Mouse (Mus musculus): Measurements from ENCODE around the gene Supt3.

The Supt3 gene

DNA sequence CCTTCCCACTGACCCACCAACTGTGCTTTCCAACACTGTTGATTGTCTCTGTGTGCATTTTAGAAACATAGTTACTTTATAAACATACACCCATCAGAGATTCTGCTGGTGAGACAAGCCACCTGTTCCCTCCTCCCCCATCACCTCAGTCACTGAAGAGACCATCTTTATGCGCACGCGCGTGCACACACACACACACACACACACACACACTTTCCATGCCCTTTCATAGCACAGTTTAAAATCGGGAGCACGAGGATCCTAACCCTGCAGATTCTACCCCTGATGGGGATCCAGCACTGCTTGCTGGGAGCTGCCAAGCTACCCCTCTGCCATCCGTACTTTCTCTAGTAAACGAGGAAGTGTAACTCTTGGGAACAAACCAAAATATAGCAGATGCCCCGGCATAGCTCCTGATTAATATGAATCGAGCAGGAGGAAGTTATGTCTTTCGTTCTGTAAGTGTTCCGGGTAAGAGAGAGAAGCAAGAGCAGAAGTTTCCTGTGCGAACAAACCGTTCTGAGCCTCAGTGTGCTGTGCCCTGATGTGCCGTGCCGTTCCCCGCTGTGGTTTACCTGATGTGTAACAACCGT lies 342.8 kb downstream of the Supt3 start:
- in situ Hi-C loops (cut with MboI, MseI): no loop called here

DNA sequence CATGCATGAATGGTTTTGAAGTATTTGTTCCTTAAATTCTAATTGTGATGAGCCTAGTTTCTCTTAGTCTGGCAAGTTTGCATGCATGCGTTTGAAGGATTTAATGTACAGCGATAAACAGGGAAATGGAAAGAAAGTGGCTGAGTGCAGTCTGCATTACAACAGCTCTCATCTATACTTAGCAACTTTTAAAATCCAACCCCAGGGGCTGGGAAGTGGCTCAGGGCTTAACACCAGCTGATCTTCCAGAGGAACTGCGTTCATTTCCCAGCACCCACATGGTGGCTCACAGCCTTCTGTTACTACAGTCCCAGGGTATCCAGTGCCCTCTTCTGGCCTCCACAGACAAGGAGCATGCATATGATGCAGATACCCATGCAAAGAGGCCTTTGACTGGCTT lies 346.9 kb downstream of the Supt3 start:
- in situ Hi-C loops (cut with MboI, MseI): no loop called here

DNA sequence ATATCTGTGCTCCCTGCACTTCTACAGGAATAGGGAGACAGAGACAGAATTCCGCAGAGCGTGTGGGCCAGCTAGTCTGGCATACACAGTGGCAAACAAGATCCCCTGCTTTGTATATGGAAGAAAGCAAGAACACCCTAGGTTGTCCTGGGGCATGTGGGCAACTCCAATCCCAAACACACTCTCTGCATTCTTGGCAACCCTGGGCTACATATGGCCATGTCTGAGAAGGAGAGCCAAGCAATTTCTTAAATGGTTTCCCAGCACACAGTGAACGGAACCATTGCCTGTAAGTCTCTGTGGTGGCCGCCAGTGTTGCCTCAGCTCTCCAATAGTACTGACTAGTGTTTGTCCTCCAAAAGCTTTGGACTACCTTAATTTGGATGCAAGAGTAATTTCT lies 351.7 kb downstream of the Supt3 start:
- in situ Hi-C loops (cut with MboI, MseI): no loop called here

DNA sequence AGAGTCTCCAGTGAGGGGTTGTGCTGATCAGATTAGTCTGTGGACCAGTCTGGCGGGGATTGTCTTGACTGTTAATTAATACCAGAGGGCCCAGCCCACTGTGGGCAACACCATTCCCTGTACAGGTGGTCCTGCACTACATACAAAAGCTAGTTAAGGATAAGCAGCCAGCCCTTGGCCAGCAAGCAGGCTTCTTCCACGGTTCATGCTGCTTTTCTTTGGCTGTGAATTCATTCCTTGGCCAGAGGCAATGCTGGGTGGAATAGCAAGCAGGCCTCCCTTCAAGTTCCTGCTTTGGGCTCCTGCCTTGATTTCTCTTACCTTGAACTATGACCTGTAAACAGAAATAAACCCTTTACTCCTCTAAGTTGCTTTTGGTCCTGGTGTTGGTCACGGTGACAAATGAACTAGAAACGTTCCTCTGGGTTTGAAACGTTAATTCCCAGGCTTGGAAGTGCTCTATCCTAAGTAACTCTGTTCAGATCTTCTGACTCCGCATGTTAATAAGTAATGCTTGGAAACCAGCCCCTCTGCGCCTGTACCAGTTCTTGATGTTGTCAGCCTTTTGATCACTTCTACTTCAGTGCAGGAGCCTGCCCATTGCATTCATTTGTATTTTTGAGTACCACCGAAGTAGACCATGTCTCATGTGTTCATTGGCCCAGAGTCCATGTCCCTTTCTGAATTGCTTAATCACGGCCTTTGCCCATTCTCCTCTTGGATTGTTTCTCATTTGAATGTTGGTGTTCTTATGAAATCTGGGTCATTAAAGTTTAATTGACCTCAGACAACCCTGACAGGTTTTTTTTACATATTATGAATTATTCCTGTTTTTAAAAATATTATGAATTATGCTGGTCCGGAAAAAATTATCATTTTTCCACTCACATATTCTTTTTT lies 356.8 kb downstream of the Supt3 start:
- in situ Hi-C loops (cut with MboI, MseI): no loop called here

DNA sequence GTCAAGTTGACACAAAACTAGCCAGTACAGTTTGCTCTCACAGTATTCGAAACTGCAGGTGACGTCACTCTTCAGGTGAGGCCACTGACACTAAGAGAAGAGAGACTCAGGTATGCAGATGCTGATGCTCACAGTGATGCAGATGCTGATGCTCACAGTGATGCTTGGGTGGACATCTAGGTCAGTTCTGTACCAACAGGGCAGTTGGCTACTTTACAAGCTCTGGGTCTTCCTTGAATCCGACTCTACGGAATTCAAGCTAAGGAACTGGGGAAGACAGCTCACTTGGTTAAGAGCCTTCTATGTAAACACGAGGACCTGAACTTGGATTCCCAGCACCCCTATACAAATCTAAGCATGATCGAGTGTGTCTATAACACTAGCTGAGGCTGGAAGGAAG lies 359.5 kb downstream of the Supt3 start:
- in situ Hi-C loops (cut with MboI, MseI): no loop called here

DNA sequence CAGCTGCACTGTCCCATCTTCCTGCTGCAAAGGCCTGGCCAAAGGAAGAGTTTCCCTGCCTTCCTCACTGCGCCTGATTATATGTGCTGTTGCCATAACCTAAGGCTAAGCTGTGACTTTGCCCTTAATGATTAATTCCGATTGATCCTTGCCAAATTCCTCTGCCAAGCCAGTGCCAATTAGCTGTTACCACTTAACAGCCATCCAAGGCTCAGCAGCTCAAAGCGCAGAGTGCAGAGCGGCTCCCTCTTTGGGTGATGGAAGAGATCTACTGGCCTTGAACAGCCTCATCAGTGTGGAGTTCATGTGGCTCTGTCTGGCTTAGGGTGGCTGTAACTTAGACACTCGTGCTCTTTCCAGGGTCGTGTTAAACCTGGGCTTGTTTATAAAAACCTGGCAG lies 366.1 kb downstream of the Supt3 start:
- in situ Hi-C loops (cut with MboI, MseI): no loop called here

DNA sequence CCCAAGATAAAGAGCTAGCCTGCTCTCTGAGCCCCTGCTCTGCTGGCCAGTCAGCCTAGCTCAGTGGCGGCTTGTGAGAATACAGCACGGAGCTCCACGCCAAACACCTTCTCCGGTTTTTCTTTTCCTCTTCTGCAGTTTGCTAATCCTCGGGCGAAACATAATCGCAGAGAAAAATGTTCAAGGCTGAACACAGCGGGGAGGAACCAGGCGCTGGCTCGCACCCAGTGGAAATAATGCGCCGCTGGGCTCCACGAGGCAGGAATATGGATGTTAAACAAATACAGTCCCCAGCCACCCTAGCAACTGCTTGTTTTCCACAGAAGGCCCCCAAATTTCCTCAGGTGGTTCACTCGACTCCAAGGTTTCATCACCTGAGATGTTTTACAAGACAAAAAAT lies 367.7 kb downstream of the Supt3 start:
- in situ Hi-C loops (cut with MboI, MseI): loop anchor here (5.0 kb wide), 2 partner anchors 72 to 233 kb away; no protein-coding TSS in a partner anchor

DNA sequence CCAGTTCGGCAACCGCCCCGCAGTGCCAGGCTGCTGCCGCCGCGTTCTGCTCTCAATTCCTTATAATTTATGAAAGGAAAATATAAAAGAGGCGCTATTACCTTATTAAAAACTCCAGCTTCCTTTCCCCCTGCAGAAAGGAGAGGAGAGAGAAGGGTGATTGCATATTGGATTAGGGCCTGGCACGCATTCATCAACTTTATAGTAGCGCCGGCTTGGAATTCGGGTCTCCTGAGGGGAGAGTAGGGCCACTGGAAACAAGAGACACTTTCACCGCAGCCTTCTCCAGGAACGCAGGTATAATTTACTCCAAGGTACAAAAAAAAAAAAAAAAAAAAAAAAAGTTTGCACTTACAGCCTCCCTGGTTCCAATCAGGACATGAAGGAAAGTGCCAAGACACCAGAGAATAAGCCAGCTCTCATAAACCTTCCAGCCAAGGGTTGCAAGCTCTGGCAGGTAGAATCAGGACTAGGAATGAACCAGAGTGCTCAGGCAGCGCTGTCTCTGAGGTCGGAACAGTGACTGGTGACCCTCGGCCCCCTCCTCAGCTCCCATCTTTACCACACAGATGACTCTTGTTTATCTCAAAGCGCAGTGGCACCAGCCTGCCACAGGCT lies 374.5 kb downstream of the Supt3 start:
- in situ Hi-C loops (cut with MboI, MseI): no loop called here

DNA sequence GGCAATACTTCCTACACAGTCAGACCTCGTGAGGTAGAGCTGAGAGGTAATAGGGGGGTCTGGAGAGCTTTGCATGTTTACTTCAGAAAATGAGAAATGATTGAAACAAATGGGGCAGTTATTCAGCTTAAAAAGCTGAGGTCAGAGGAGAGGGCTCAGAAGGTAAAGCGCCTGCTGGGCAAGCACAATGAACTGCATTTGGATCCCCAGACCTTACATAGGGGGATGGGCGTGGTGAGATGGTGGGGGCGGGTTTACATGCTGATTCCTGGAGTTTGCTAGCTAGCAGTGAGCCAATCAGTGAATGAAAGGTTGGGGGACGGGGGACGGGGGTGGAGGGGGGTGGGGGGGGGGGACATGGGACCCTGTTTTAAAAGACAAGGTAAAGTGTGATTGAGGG lies 376.8 kb downstream of the Supt3 start:
- in situ Hi-C loops (cut with MboI, MseI): no loop called here

DNA sequence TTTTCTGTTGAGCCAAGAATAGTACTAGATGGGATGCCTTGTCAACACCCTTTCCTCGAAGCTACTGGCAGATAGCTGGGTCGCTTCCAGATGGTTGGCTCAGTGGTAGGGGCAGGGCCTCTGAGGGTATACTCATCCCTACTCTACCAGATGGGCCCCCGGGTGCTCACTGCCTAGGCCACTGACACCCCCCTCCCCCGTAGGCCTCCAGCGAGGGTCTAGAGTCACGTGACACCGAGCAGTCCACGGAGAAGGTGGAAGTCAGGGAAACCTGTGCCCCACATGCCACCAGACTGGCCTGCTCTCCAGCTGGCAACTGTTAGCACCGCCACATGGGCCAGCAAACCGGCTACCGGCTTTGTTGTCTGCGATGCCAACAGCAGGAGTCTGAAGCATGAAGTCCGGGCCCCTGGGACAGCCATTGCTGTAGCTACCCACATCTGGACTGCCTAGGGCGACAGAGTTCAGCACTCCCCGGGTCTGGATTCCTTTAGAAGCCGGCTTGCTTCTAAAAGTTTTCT lies 381.3 kb downstream of the Supt3 start:
- in situ Hi-C loops (cut with MboI, MseI): no loop called here

DNA sequence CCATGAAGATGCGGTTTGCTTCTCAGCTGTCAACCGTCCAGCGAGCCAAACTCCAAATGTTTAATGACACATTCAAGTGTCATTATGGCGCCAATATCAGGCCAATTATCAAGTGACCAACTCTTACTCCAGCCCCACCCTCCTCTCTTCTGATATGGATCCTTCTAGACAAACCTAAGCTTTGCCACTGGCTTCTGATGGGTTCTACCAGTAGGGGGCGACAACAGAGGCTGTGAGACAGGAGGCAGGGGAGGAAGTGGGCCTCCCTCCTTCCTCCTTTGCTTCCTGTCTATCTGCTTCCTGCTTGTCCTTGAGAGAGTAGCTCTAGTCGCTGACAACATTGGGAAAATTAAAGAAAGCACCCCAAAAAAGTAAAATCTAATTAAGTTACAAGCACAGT lies 383.7 kb downstream of the Supt3 start:
- in situ Hi-C loops (cut with MboI, MseI): no loop called here

DNA sequence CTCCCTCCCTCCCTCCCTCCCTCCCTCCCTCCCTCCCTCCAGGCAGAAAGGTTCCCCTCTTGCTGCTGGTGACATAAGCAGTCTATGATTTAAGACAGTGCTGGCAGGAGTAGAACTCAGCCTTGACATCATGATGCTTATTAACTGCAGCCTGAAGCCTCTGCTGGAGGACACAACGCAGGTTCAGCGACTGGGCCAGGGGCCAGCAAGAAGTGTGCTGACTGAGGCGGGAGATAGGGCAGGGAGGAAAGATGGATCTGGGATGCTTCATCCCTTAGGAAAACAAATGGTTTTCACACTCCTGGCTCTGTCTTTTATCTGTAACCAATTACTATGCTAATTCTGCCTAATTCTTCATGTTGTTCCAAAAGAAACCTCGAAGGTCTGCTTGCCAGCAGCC lies 388.8 kb downstream of the Supt3 start:
- in situ Hi-C loops (cut with MboI, MseI): no loop called here
